Mouse (Mus musculus): ENCODE data around the gene Elmo1.

- no peak for TF ChIP-seq FLI1 (IDR thresholded peaks at IDR 0.05; ENCODE audit: low read length)
- TF ChIP-seq GATA1 (IDR thresholded peaks at IDR 0.05; ENCODE audit: borderline replicate concordance, low read length), result no peak
Measured at GRCm38 (mm10) chr13:20585868-20586267, 495.5 kb downstream of the Elmo1 start.

Data from megakaryocyte, embryonic 14.5 days (primary cell).